Mouse (Mus musculus): ENCODE results near the gene Ccdc177.

DNA sequence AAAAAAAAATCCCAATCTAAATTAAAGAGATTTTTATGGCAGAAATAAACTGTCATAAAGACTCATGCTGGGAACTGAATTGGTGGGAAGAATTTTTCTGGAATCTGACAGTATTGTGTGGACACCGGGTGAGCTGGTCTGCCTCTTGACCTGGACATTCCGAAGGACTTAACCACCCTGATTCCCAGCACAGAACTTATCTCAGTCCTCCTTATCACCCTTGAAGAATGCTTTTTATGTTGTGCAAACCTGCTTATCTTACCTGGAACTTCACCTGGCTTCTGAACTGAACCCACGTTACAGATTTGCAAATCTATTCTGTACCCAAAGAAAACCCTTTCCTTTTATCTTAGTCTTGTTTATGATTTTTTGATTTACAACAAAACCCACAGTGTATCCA lies 21.7 kb upstream of the Ccdc177 start:
- TF ChIP-seq HCFC1 (IDR thresholded peaks at IDR 0.05; ENCODE audit: low read depth, low read length), result no peak
- TF ChIP-seq CTCF (IDR thresholded peaks at IDR 0.05 in 2 of 3, conservative IDR thresholded peaks at IDR 0.05 in 1 of 3; ENCODE audit: control insufficient read depth in 1 of 3, insufficient read depth in 1 of 3, low read depth in 2 of 3, low read length in 3 of 3, poor library complexity in 1 of 3, severe bottlenecking in 1 of 3), result no peak
- TF ChIP-seq CHD2 (IDR thresholded peaks at IDR 0.05; ENCODE audit: low read length), result no peak
- no peak for TF ChIP-seq USF2 (IDR thresholded peaks at IDR 0.05; ENCODE audit: borderline replicate concordance in 1 of 2, insufficient read depth in 1 of 2, low read depth in 1 of 2, low read length in 2 of 2)
- no peak for TF ChIP-seq POLR2AphosphoS2 (IDR thresholded peaks at IDR 0.05; ENCODE audit: low read length)
- TF ChIP-seq JUND (IDR thresholded peaks at IDR 0.05; ENCODE audit: low read depth, low read length), result no peak
- no peak for TF ChIP-seq MEF2A (IDR thresholded peaks at IDR 0.05; ENCODE audit: extremely low read depth, insufficient replicate concordance, low read depth, low read length, poor library complexity, severe bottlenecking)
- no peak for TF ChIP-seq E2F4 (IDR thresholded peaks at IDR 0.05; ENCODE audit: borderline replicate concordance, low read depth, low read length)
- TF ChIP-seq TAL1 (IDR thresholded peaks at IDR 0.05; ENCODE audit: low read length), result no peak
- no peak for TF ChIP-seq ZKSCAN1 (IDR thresholded peaks at IDR 0.05; ENCODE audit: low read depth, low read length)
- no peak for TF ChIP-seq EP300 (IDR thresholded peaks at IDR 0.05; ENCODE audit: low read depth in 1 of 2, low read length in 2 of 2)
- TF ChIP-seq UBTF (IDR thresholded peaks at IDR 0.05; ENCODE audit: borderline replicate concordance, insufficient read depth, low read depth, low read length), result no peak
